Mouse (Mus musculus) stomach, embryonic 16.5 days (tissue): ENCODE measurements around the gene LTO1. TPM values are rescaled to one million over a fixed set of nuclear protein-coding genes. Genes with fewer than 3 reads are reported as not detected.

Experiments
- ATAC-seq: fragments of 200-750 bp; cut with Nextera tagmentation; 2 replicates; pipeline ENCODE4 v1.8.0; 2017; ENCODE audit warnings: moderate number of reproducible peaks, moderate TSS enrichment; ENCODE audit not compliant: insufficient read depth, low FRiP score
- H3K27ac ChIP-seq: fragments of 300-500 bp; sonication (generic); 2 replicates; pipeline ENCODE4 v1.5.1; 2014; ENCODE audit warnings: low read length
- H3K27me3 ChIP-seq: fragments of 300-500 bp; sonication (generic); 2 replicates; pipeline ENCODE4 v1.6.1; 2014; ENCODE audit warnings: low read length, control low read depth, mixed read lengths; ENCODE audit not compliant: control insufficient read depth, insufficient read depth
- H3K36me3 ChIP-seq: fragments of 300-500 bp; sonication (generic); 2 replicates; pipeline ENCODE4 v1.6.1; 2014; ENCODE audit warnings: low read length; ENCODE audit not compliant: control insufficient read depth, insufficient read depth
- H3K4me1 ChIP-seq: fragments of 300-500 bp; sonication (generic); 2 replicates; pipeline ENCODE4 v1.6.1; 2014; ENCODE audit warnings: low read length, control low read depth, mixed read lengths; ENCODE audit not compliant: control insufficient read depth, insufficient read depth
- H3K4me2 ChIP-seq: fragments of 300-500 bp; sonication (generic); 2 replicates; pipeline ENCODE4 v1.6.1; 2014; ENCODE audit warnings: low read depth, low read length, mixed read lengths
- H3K4me3 ChIP-seq: fragments of 300-500 bp; sonication (generic); replicated peaks from 2 replicates; pipeline ENCODE4 v1.5.1; 2014; ENCODE audit warnings: mild to moderate bottlenecking, low read length
- H3K9ac ChIP-seq: fragments of 300-500 bp; sonication (generic); 2 replicates; pipeline ENCODE4 v1.6.1; 2014; ENCODE audit warnings: low read length
- H3K9me3 ChIP-seq: fragments of 300-500 bp; sonication (generic); replicated peaks from 2 replicates; pipeline ENCODE4 v1.6.1; 2016; ENCODE audit warnings: low read length, control low read depth; ENCODE audit not compliant: control insufficient read depth
- WGBS: fragments of 180-500 bp; shearing (Covaris S2); extraction: QIAGEN DNeasy Blood & Tissue Kit; methylation state at CpG from one replicate; pipeline ENCODE4 v1.1.7; 2014; 5-methylcytosine and 5-hydroxymethylcytosine counted together
- polyA plus RNA-seq: library from polyadenylated mRNA; unstranded; fragments of >200 nt; fragmentation: Nextera tagmentation; extraction: Ambion mirVana; gene quantifications from 2 replicates; pipeline ENCODE4 v1.2.1, GENCODE M21; 2015

Gene LTO1
- 27.9 and 28.6 TPM in 2 replicates for polyA plus RNA-seq

- under 1% methylated on average over 55 of the region's 55 CpGs for WGBS
- H3K4me2 ChIP-seq: peak within 1 kb of the TSS; percentile 92
- peaks cover 8% of the 10 kb centered on the region for H3K4me1 ChIP-seq
- peak; percentile 94 for ATAC-seq
- no peaks in the 10 kb centered on the region for H3K9me3 ChIP-seq
- H3K36me3 ChIP-seq: no peaks in the 10 kb centered on the region
- peak within 1 kb of the TSS; percentile 80 for H3K4me3 ChIP-seq
- peak within 1 kb of the TSS; percentile 84 for H3K9ac ChIP-seq
- peak within 1 kb of the TSS; percentile 60; the same call in 1 of the 2 replicates for H3K27ac ChIP-seq
- no peaks in the 10 kb centered on the region for H3K27me3 ChIP-seq
These were observed at the start of gene LTO1 for GRCm38 (mm10) chr7:144914948-144915750. Gene LTO1 (plus strand): TSS chr7:144915100.

- Histone ChIP-seq H3K36me3 (no peaks in the 10 kb centered on the region), H3K9ac (no peak overlapping the region), H3K4me1 (no peaks in the 10 kb centered on the region), H3K27ac (no peak overlapping the region), H3K4me2 (no peak overlapping the region), H3K4me3 (no peak overlapping the region), H3K9me3 (no peaks in the 10 kb centered on the region), H3K27me3 (peaks cover 45% of the 10 kb centered on the region)
- no peak for ATAC-seq
- WGBS: 50% methylated on average over 4 of the region's 4 CpGs
These were observed 47.7 kb upstream of the LTO1 start for GRCm38 (mm10) chr7:144867161-144867560.

GRCm38 (mm10) chr7:144867602-144868001, 47.3 kb upstream of the LTO1 start:
- Histone ChIP-seq H3K36me3 (no peaks in the 10 kb centered on the region), H3K4me1 (no peaks in the 10 kb centered on the region), H3K4me3 (no peak overlapping the region), H3K9me3 (no peaks in the 10 kb centered on the region), H3K27me3 (peaks cover 40% of the 10 kb centered on the region), H3K27ac (no peak overlapping the region), H3K9ac (no peak overlapping the region), H3K4me2 (no peak overlapping the region)
- ATAC-seq: no peak
- 74% methylated on average over 8 of the region's 8 CpGs for WGBS

DNA sequence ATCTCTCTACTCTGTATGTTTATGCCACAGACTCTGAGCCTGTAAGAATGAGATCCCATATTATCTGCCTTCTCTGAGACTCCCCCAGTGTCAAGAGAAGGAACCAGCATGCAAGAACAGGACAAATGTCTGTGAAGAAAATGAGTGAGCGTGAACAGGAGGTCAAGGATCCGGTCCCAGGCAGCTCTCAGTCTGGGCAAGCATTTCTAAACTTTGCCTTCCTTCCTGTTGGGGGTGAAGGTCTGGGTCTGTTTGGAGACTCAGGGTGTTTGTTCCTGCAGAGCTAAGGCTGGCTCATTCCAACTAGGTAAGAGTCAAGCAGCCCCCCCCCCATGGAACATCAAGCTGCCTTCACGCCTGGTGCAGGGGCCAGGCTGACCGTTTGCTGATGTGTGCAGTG, 42.5 kb upstream of the LTO1 start:
- WGBS: 61% methylated on average over 4 of the region's 4 CpGs
- no peaks in the 10 kb centered on the region for H3K9me3 ChIP-seq
- H3K27ac ChIP-seq: no peak overlapping the region
- H3K27me3 ChIP-seq: 0 out of 2 replicates have a peak, but pooled peaks cover 4% of the 10 kb centered on the region
- H3K36me3 ChIP-seq: no peaks in the 10 kb centered on the region
- no peaks in the 10 kb centered on the region for H3K4me1 ChIP-seq
- no peak overlapping the region for H3K4me3 ChIP-seq
- H3K9ac ChIP-seq: no peak overlapping the region
- ATAC-seq: no peak
- H3K4me2 ChIP-seq: no peak overlapping the region

DNA sequence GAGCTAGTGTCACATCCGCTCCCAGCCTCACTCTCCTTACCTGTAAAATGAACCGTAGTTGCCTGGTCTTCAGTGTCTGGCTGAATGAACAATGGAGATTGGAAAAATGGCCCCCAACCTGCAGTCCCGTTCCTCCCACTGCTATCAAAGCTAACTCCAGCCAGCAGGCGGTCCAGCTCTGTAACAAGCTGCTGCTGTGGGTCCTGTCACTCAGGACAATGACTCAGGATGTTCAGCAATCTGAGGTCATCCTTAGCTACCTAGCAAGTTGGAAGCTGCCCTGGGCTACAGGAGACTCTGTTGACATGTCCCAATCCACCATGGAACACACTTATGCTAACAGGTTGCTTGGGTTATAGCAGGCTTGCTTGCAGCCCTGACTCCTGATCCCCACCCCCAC, 41.7 kb upstream of the LTO1 start:
- Histone ChIP-seq H3K4me3 (no peak overlapping the region), H3K4me1 (no peaks in the 10 kb centered on the region), H3K36me3 (no peaks in the 10 kb centered on the region), H3K9ac (no peak overlapping the region), H3K4me2 (no peak overlapping the region), H3K27ac (no peak overlapping the region), H3K27me3 (no peaks in the 10 kb centered on the region), H3K9me3 (no peaks in the 10 kb centered on the region)
- ATAC-seq: no peak
- WGBS: 78% methylated on average over 4 of the region's 4 CpGs

DNA sequence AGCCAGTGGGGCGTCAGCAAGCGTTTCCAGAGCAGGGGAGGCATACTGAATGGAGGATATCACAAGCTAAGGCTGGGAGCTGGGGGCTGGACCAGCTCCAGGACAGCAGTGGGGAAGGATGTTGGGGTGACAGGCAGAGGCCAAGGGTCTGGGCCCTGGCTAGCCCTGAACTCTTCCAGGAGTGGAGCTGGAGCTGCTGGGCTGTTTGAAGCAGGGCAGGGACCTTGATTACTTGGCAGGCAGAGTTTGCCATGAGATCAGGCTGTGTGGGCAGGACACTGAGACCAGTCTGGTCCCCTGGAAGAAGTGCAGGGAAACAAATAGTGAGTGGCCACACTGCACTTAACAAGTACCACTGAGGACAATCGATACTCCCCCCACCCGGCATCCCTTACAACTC, 40.7 kb upstream of the LTO1 start:
- no peaks in the 10 kb centered on the region for H3K4me1 ChIP-seq
- no peak overlapping the region for H3K4me3 ChIP-seq
- WGBS: 68% methylated on average over 4 of the region's 4 CpGs

GRCm38 (mm10) chr7:144878401-144878800, 36.5 kb upstream of the LTO1 start:
- Histone ChIP-seq H3K9me3 (no peaks in the 10 kb centered on the region), H3K36me3 (no peaks in the 10 kb centered on the region), H3K4me3 (no peak overlapping the region), H3K27ac (no peak overlapping the region), H3K27me3 (no peaks in the 10 kb centered on the region), H3K9ac (no peak overlapping the region), H3K4me2 (no peak overlapping the region), H3K4me1 (no peaks in the 10 kb centered on the region)
- 72% methylated on average over 1 of the region's 1 CpGs for WGBS
- no peak for ATAC-seq

More for the DNA sequence above, 40.7 kb upstream of the LTO1 start:
- Histone ChIP-seq H3K36me3 (no peaks in the 10 kb centered on the region), H3K27me3 (no peaks in the 10 kb centered on the region), H3K27ac (no peak overlapping the region), H3K9ac (no peak overlapping the region), H3K4me2 (no peak overlapping the region), H3K9me3 (no peaks in the 10 kb centered on the region)
- no peak for ATAC-seq

- H3K9ac ChIP-seq: no peak overlapping the region
- H3K36me3 ChIP-seq: no peaks in the 10 kb centered on the region
- 0 out of 2 replicates have a peak, but pooled peaks cover 3% of the 10 kb centered on the region for H3K9me3 ChIP-seq
- H3K27me3 ChIP-seq: no peaks in the 10 kb centered on the region
- no peak overlapping the region for H3K4me2 ChIP-seq
- WGBS: 28% methylated on average over 2 of the region's 2 CpGs
- no peak; the same call in 1 of the 2 replicates for ATAC-seq
- H3K27ac ChIP-seq: no peak overlapping the region
- no peaks in the 10 kb centered on the region for H3K4me1 ChIP-seq
- H3K4me3 ChIP-seq: no peak overlapping the region
These were observed 31.8 kb upstream of the LTO1 start for GRCm38 (mm10) chr7:144883106-144883505.

- H3K27ac ChIP-seq: no peak overlapping the region
- WGBS: 86% methylated on average over 2 of the region's 2 CpGs
- no peak for ATAC-seq
- H3K9me3 ChIP-seq: 0 out of 2 replicates have a peak, but pooled peaks cover 3% of the 10 kb centered on the region
- H3K9ac ChIP-seq: no peak overlapping the region
- no peaks in the 10 kb centered on the region for H3K4me1 ChIP-seq
- H3K4me3 ChIP-seq: no peak overlapping the region
- no peaks in the 10 kb centered on the region for H3K36me3 ChIP-seq
- no peaks in the 10 kb centered on the region; the same call in 1 of the 2 replicates for H3K27me3 ChIP-seq
- H3K4me2 ChIP-seq: no peak overlapping the region
These were observed 27.2 kb upstream of the LTO1 start for GRCm38 (mm10) chr7:144887672-144888071.
